Mouse (Mus musculus): ENCODE results near the gene Tenm2. TPM values are rescaled to one million over a fixed set of nuclear protein-coding genes. Genes with fewer than 3 reads are reported as not detected.

The Tenm2 gene
- polyA plus RNA-seq, 1 experiment from 2014 or later = 0.23 TPM

DNA sequence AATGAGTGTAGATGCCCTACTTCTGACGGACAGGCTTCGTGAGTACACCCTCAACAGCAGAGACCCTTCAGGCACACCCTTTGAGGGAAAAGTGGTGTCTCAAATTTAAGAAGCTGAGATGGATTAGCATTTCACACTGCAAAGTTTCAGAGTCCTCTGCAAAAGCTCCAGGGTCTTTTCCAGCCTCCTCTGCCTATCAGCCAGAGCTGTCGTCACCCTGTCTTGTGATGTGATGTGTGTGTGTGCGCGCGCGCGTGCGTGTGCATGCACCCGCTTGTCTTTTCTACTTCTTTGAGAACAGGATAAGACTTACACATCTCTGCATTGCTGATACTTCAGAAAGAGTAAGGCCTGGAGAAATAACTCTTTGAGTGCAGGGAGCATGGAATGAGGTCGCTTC lies 1179.2 kb downstream of the Tenm2 start:
- no peak for ATAC-seq
- Histone ChIP-seq H3K4me3 (no peak overlapping the region), H3K4me1 (no peaks in the 10 kb centered on the region), H3K27me3 (replicated peaks) (no peaks in the 10 kb centered on the region), H3K9me3 (replicated peaks) (no peaks in the 10 kb centered on the region), H3K4me2 (no peak overlapping the region), H3K36me3 (no peaks in the 10 kb centered on the region), H3K27ac (no peak overlapping the region), H3K9ac (no peak overlapping the region)
- 82% methylated on average over 11 of the region's 11 CpGs for WGBS (ENCODE audit: insufficient replicate concordance)

DNA sequence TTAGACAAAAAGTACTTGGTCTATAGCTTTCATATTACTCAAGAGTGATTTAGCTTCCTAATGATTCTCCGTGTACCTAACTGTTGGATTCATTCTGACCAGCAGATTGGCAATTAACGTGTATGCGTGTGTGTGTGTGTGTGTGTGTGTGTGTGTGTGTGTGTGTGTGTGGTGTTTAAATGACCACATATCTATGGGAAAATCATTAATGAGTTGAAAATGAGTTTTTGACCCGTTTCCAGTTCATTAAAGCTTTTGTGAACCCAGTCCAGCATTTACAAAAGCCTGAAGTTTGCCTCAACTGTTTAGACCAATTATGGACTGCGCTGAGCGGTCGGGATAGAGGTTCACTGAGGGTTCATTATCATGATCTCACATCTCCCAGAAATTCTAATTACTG lies 1181.4 kb downstream of the Tenm2 start:
- 67% methylated on average over 7 of the region's 7 CpGs for WGBS (ENCODE audit: insufficient replicate concordance)
- Histone ChIP-seq H3K4me3 (no peak overlapping the region), H3K27me3 (replicated peaks) (no peaks in the 10 kb centered on the region), H3K27ac (no peak overlapping the region), H3K4me1 (no peaks in the 10 kb centered on the region), H3K36me3 (no peaks in the 10 kb centered on the region), H3K9me3 (replicated peaks) (no peaks in the 10 kb centered on the region), H3K4me2 (no peak overlapping the region), H3K9ac (no peak overlapping the region)
- no peak for ATAC-seq

DNA sequence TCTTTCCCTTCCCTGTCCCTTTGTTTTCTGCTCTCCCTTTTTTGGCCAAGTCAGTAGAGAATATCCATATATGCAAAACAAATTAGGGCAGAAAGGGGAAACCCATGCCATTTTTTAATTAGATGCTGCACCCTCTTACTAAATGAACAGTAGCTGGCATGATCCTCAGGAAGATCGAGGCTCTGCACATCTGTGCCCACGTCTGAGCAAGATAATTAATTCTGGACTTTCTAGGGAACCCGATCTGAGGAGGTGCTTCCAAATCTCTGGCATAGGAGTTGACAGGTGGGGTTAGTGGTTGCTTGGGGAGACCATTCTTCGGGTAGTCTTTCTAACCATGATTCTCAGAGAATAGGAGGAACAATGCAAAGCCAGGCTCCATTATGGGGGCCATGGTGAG lies 1182.3 kb downstream of the Tenm2 start:
- Histone ChIP-seq H3K9ac (no peak overlapping the region), H3K27me3 (replicated peaks) (no peaks in the 10 kb centered on the region), H3K4me1 (no peaks in the 10 kb centered on the region), H3K9me3 (replicated peaks) (no peaks in the 10 kb centered on the region), H3K4me3 (no peak overlapping the region), H3K27ac (no peak overlapping the region), H3K36me3 (no peaks in the 10 kb centered on the region), H3K4me2 (no peak overlapping the region)
- no peak for ATAC-seq
- 42% methylated on average over 4 of the region's 4 CpGs for WGBS (ENCODE audit: insufficient replicate concordance)

DNA sequence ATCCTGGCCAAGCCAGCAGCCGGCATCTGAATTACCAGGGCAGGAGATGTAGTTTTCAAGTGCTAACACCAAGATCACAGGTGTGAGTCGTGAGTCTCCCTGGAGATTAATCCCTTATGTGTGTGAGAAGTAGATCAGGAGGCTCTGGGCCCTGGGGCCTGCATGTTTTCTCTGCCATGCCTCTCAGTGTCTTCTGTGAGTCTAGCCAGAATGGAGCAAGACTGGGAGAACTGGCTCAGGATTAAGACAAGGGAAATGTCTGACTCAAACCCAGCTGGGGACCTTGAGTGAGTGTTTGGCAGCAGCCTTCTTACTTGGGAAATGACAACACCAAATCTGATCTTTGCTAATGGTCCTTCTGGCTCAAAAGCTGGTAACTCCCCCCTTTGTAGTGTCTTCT lies 1183.2 kb downstream of the Tenm2 start:
- ATAC-seq = no peak
- no peak overlapping the region for H3K27ac ChIP-seq
- H3K36me3 ChIP-seq = no peaks in the 10 kb centered on the region
- H3K4me2 ChIP-seq = no peak overlapping the region
- no peak overlapping the region for H3K9ac ChIP-seq
- 32% methylated on average over 2 of the region's 2 CpGs for WGBS (ENCODE audit: insufficient replicate concordance)
- no peaks in the 10 kb centered on the region for H3K9me3 ChIP-seq (replicated peaks)
- H3K4me1 ChIP-seq = no peaks in the 10 kb centered on the region
- H3K4me3 ChIP-seq = no peak overlapping the region
- H3K27me3 ChIP-seq (replicated peaks) = no peaks in the 10 kb centered on the region

DNA sequence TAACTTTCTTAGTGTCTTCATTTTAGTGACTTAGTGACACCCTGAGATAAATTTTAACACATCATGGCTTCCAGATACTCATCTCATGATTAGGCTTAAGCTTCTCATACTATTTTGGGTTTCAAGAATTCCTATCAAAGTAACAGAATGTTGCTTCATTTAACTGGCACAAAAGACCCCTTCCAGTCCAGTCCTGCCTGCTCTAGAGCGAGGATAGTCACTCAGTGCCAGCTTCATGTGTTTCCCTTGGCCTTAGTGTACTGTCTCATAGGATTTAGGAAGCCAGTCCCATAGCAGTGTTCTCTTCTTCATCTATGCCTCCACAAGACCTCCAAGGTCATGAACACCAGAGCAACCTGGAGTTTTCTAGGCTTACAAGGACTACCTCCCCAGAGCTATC lies 1183.7 kb downstream of the Tenm2 start:
- Histone ChIP-seq H3K9me3 (replicated peaks) (no peaks in the 10 kb centered on the region), H3K9ac (no peak overlapping the region), H3K27ac (no peak overlapping the region), H3K4me3 (no peak overlapping the region), H3K36me3 (no peaks in the 10 kb centered on the region), H3K27me3 (replicated peaks) (no peaks in the 10 kb centered on the region), H3K4me1 (no peaks in the 10 kb centered on the region), H3K4me2 (no peak overlapping the region)
- WGBS (ENCODE audit: insufficient replicate concordance) = 53% methylated on average over 1 of the region's 1 CpGs
- ATAC-seq = no peak

GRCm38 (mm10) chr11:36049547-36049946 lies 1186.2 kb downstream of the Tenm2 start:
- Histone ChIP-seq H3K4me3 (no peak overlapping the region), H3K4me1 (no peaks in the 10 kb centered on the region), H3K27me3 (replicated peaks) (no peaks in the 10 kb centered on the region), H3K27ac (no peak overlapping the region), H3K9me3 (replicated peaks) (no peaks in the 10 kb centered on the region), H3K9ac (no peak overlapping the region), H3K36me3 (no peaks in the 10 kb centered on the region), H3K4me2 (no peak overlapping the region)
- WGBS (ENCODE audit: insufficient replicate concordance) = 16% methylated on average over 5 of the region's 5 CpGs
- ATAC-seq = no peak

DNA sequence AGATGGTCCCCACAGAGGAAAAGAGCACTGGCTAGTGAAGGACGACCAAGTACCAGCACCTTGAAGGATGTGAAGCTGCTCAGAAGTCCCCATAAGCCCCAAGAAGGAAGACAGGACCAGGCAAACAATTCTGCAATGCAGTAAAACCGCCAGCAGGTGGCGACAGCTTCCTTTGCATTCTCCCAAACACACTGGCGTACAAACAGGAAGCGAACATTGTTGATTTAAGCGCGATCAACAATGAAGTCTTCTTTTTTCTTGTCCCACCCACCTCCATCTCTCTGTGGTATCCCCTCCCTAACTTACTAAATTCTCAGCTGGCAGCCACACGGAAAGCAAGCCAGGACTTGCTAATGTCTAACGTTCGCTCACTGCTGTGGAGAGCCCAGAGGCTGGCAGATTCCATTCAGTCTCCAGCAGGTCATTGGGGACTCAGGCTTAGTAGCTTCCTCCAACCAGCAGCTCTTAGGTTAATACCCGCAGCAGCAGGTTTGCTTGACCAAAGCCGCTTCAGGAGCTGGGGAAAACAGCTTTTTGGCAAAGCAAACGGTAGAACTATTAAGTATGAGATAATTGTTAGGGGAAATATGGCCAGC lies 1190.0 kb downstream of the Tenm2 start:
- Histone ChIP-seq H3K4me2 (peak overlapping the region; percentile 61), H3K36me3 (no peaks in the 10 kb centered on the region), H3K9me3 (replicated peaks) (no peaks in the 10 kb centered on the region), H3K4me3 (peak overlapping the region; percentile 44), H3K9ac (no peak overlapping the region; the same call in 1 of the 2 replicates), H3K27me3 (replicated peaks) (no peaks in the 10 kb centered on the region), H3K4me1 (no peaks in the 10 kb centered on the region), H3K27ac (no peak overlapping the region)
- ATAC-seq = 0 out of 2 replicates have a peak, but pooled peaks have one; percentile 15
- WGBS (ENCODE audit: insufficient replicate concordance) = 3% methylated on average over 13 of the region's 13 CpGs

DNA sequence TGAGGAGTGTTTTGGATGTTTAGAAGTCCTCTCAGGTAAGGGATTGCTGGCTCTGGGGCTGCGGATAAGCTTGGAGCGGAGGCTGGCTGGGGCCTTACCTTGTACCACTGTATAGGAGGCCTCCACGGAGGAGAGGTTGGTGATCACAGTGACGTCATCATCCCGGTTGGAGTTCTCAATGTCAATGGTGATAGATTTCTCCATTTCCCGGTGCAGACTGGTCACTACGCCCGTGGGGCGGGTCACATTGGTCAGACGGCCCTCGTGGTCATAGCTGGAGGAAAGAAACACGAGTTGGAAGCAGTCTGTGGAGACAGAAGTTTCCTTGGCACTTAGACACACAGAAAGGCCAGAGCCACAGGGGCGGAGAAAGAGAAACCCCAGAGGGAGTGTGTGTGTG lies 1194.4 kb downstream of the Tenm2 start:
- 55% methylated on average over 13 of the region's 13 CpGs for WGBS (ENCODE audit: insufficient replicate concordance)
- H3K27ac ChIP-seq = no peak overlapping the region
- no peaks in the 10 kb centered on the region for H3K27me3 ChIP-seq (replicated peaks)
- H3K36me3 ChIP-seq = no peaks in the 10 kb centered on the region
- no peaks in the 10 kb centered on the region for H3K4me1 ChIP-seq
- H3K4me3 ChIP-seq = no peak overlapping the region
- ATAC-seq = no peak
- H3K4me2 ChIP-seq = no peak overlapping the region
- H3K9me3 ChIP-seq (replicated peaks) = no peaks in the 10 kb centered on the region
- no peak overlapping the region for H3K9ac ChIP-seq

- no peak overlapping the region for H3K9ac ChIP-seq
- H3K9me3 ChIP-seq (replicated peaks) = no peaks in the 10 kb centered on the region
- no peak overlapping the region for H3K4me3 ChIP-seq
- H3K4me1 ChIP-seq = no peaks in the 10 kb centered on the region
- no peak overlapping the region for H3K27ac ChIP-seq
- WGBS (ENCODE audit: insufficient replicate concordance) = 56% methylated on average over 10 of the region's 10 CpGs
- no peaks in the 10 kb centered on the region for H3K27me3 ChIP-seq (replicated peaks)
- H3K4me2 ChIP-seq = no peak overlapping the region
- no peak for ATAC-seq
- no peaks in the 10 kb centered on the region for H3K36me3 ChIP-seq
Observed at GRCm38 (mm10) chr11:36040508-36041233, 1195.1 kb downstream of the Tenm2 start.

DNA sequence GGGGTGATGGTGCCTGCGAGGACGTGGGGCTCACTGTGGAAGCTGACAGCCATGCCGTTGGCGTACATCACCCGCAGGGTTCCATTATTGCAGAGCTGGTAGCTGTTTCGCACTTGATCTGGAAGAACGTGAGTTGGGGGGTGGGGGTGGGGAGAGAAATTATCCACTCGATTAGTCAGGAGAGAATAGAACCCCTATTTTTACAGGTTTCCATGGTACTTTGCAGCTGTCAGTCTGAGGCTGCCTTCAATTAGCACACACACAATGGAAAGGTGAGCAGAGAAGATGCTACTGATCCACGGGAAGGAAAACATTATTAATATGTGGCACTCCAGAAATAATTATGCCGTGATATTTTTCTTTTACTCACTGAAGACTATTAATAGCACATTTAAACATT lies 1195.9 kb downstream of the Tenm2 start:
- Histone ChIP-seq H3K4me1 (no peaks in the 10 kb centered on the region), H3K9me3 (replicated peaks) (no peaks in the 10 kb centered on the region), H3K4me2 (no peak overlapping the region), H3K36me3 (no peaks in the 10 kb centered on the region), H3K27me3 (replicated peaks) (no peaks in the 10 kb centered on the region), H3K27ac (no peak overlapping the region), H3K9ac (no peak overlapping the region), H3K4me3 (no peak overlapping the region)
- ATAC-seq = no peak
- WGBS (ENCODE audit: insufficient replicate concordance) = 71% methylated on average over 10 of the region's 10 CpGs

DNA sequence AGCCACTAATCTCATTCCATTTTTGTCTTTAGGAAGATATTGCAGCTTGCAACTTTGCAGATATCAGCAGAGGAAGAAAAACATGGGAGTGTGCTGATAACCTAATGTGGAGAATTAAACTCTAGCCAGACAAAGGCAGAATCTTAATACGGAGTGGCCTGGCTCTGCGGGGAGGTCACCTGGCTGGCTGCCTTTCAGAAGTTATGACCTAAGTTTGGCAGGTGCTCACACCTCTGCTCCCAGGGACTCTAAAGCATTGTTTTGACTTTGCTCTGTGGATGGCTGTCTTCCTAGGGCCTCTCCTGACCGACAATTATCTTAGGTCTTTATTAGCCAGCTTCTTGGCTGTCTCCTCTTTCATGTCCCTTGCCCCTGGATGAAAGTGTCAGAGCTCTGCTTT lies 1197.4 kb downstream of the Tenm2 start:
- Histone ChIP-seq H3K36me3 (no peaks in the 10 kb centered on the region), H3K4me3 (no peak overlapping the region), H3K9me3 (replicated peaks) (no peaks in the 10 kb centered on the region), H3K4me1 (no peaks in the 10 kb centered on the region), H3K4me2 (no peak overlapping the region), H3K27ac (no peak overlapping the region), H3K27me3 (replicated peaks) (no peaks in the 10 kb centered on the region), H3K9ac (no peak overlapping the region)
- WGBS (ENCODE audit: insufficient replicate concordance) = 35% methylated on average over 3 of the region's 3 CpGs
- no peak for ATAC-seq

DNA sequence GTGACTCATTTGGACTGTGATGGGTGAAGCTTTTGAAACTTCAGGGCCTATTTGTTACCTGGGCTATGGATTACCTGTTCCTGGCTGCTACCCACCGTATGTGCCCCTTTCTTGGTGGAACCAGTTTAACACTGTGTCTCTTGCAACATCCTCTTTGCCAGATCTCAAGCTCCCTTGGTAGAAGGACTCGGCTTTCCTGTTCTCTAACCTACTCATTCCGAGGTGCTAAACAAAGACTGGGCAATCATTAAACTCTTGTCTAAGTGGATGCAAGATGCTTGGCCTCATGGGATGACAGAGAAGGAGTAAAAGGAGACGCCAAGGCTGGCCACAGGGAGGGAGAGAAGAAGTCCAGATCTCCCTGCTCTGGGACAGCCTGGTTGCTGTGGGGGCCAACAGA lies 1198.5 kb downstream of the Tenm2 start:
- Histone ChIP-seq H3K9me3 (replicated peaks) (no peaks in the 10 kb centered on the region), H3K27me3 (replicated peaks) (no peaks in the 10 kb centered on the region), H3K4me3 (no peak overlapping the region), H3K4me1 (no peaks in the 10 kb centered on the region), H3K27ac (no peak overlapping the region), H3K9ac (no peak overlapping the region), H3K36me3 (no peaks in the 10 kb centered on the region), H3K4me2 (no peak overlapping the region)
- WGBS (ENCODE audit: insufficient replicate concordance) = 42% methylated on average over 4 of the region's 4 CpGs
- no peak for ATAC-seq

Data from liver, embryonic 12.5 days (tissue).